Mouse (Mus musculus): ENCODE data around the gene Abhd13.
A peak's percentile ranks its signal among the peaks of the same experiment; 100 is the strongest.

Abhd13 gene

GRCm38 (mm10) chr8:10017231-10017630 lies 39.7 kb downstream of the Abhd13 start:
- DNase-seq, result peak in 1 of 2 experiments; percentile 23

- DNase-seq, result no peak
These were observed 53.0 kb downstream of the Abhd13 start for GRCm38 (mm10) chr8:10030320-10031060.

- no peak for DNase-seq
These were observed 53.7 kb downstream of the Abhd13 start for GRCm38 (mm10) chr8:10031177-10031576.

GRCm38 (mm10) chr8:10040866-10041265 lies 63.4 kb downstream of the Abhd13 start:
- no peak for DNase-seq

All from lung, postnatal 4 days (tissue).